ENCODE assay signal across 23 mouse cellular contexts in genomic region chr13:11869971-11870370, GRCm38 (mm10).
"Had no signal": no experiment of that assay in that cellular context is flagged by ENCODE, and none has a peak within 500 bp of the region (broad histone marks: within the 10 kb centered on the region; RNA-seq: fewer than 3 reads in every experiment).

No protein-coding gene starts in this region.

- H3K27ac ChIP-seq: heart, adult 2 months; heart, embryonic 13.5 days; heart, embryonic 15.5 days; hindbrain, embryonic 13.5 days; hindbrain, postnatal 0 days; kidney, embryonic 15.5 days; kidney, postnatal 0 days; limb, embryonic 13.5 days; limb, embryonic 15.5 days; liver, embryonic 12.5 days had no signal

- DNase-seq: forebrain, postnatal 0 days; gastrocnemius, postnatal 14 days; gastrocnemius, postnatal 36 days; heart, adult 11 months; heart, adult 2 months; heart, postnatal 14 days; heart, postnatal 36 days; kidney, adult 11 months; kidney, adult 2 months; kidney, adult 9 months; kidney, postnatal 14 days; kidney, postnatal 36 days had no signal

- H3K9me3 ChIP-seq: heart, embryonic 13.5 days; heart, embryonic 15.5 days; hindbrain, embryonic 13.5 days; hindbrain, embryonic 15.5 days; kidney, embryonic 15.5 days; limb, embryonic 13.5 days; limb, embryonic 15.5 days; liver, embryonic 12.5 days had no signal

- H3K36me3 ChIP-seq: hindbrain, embryonic 13.5 days; hindbrain, embryonic 15.5 days; kidney, embryonic 15.5 days; limb, embryonic 13.5 days; limb, embryonic 15.5 days; liver, embryonic 12.5 days had no signal

- H3K4me1 ChIP-seq: hindbrain, embryonic 13.5 days; hindbrain, embryonic 15.5 days; kidney, embryonic 15.5 days; limb, embryonic 13.5 days; limb, embryonic 15.5 days; liver, embryonic 12.5 days had no signal

- H3K27me3 ChIP-seq: heart, embryonic 13.5 days; heart, embryonic 15.5 days; hindbrain, embryonic 13.5 days; hindbrain, embryonic 15.5 days; kidney, embryonic 15.5 days; limb, embryonic 13.5 days; limb, embryonic 15.5 days; liver, embryonic 12.5 days had no signal

- ATAC-seq: forebrain, postnatal 0 days; hindbrain, postnatal 0 days; liver, embryonic 12.5 days had no signal

- H3K4me2 ChIP-seq: heart, embryonic 11.5 days; heart, embryonic 13.5 days; heart, embryonic 15.5 days; hindbrain, embryonic 13.5 days; hindbrain, embryonic 15.5 days; kidney, embryonic 15.5 days; limb, embryonic 13.5 days; limb, embryonic 15.5 days; liver, embryonic 12.5 days had no signal

- H3K4me3 ChIP-seq: heart, adult 2 months; heart, embryonic 13.5 days; heart, embryonic 15.5 days; hindbrain, embryonic 13.5 days; hindbrain, embryonic 15.5 days; kidney, embryonic 15.5 days; limb, embryonic 13.5 days; limb, embryonic 15.5 days; liver, embryonic 12.5 days had no signal

- H3K9ac ChIP-seq: forebrain, postnatal 0 days; heart, embryonic 13.5 days; heart, embryonic 15.5 days; hindbrain, embryonic 13.5 days; hindbrain, embryonic 15.5 days; kidney, embryonic 15.5 days; limb, embryonic 13.5 days; limb, embryonic 15.5 days; liver, embryonic 12.5 days had no signal
